Mouse (Mus musculus) kidney, embryonic 15.5 days (tissue): ENCODE measurements around the gene Zranb1. TPM values are rescaled to one million over a fixed set of nuclear protein-coding genes. Genes with fewer than 3 reads are reported as not detected.

Source experiments
- ATAC-seq: fragments of 200-750 bp; cut with Nextera tagmentation; replicated peaks from 2 replicates; pipeline ENCODE4 v1.8.0; 2017; ENCODE audit warnings: moderate TSS enrichment; ENCODE audit not compliant: low FRiP score
- H3K27ac ChIP-seq: fragments of 300-500 bp; sonication (generic); 2 replicates; pipeline ENCODE4 v1.5.1; 2015; ENCODE audit warnings: mild to moderate bottlenecking, inconsistent platforms
- H3K27me3 ChIP-seq: fragments of 300-500 bp; sonication (generic); 2 replicates; pipeline ENCODE4 v1.6.1; 2015; ENCODE audit warnings: inconsistent platforms
- H3K36me3 ChIP-seq: fragments of 300-500 bp; sonication (generic); 2 replicates; pipeline ENCODE4 v1.6.1; 2015; ENCODE audit warnings: inconsistent platforms
- H3K4me1 ChIP-seq: fragments of 300-500 bp; sonication (generic); 2 replicates; pipeline ENCODE4 v1.6.1; 2015; ENCODE audit warnings: inconsistent platforms
- H3K4me2 ChIP-seq: fragments of 300-500 bp; sonication (generic); 2 replicates; pipeline ENCODE4 v1.6.1; 2015; ENCODE audit warnings: moderate library complexity, mild to moderate bottlenecking, inconsistent platforms
- H3K4me3 ChIP-seq: fragments of 300-500 bp; sonication (generic); replicated peaks from 2 replicates; pipeline ENCODE4 v1.5.1; 2015; ENCODE audit warnings: mild to moderate bottlenecking, inconsistent platforms
- H3K9ac ChIP-seq: fragments of 300-500 bp; sonication (generic); 2 replicates; pipeline ENCODE4 v1.6.1; 2015; ENCODE audit warnings: mild to moderate bottlenecking, inconsistent platforms
- H3K9me3 ChIP-seq: fragments of 300-500 bp; sonication (generic); replicated peaks from 2 replicates; pipeline ENCODE4 v1.6.1; 2016; ENCODE audit warnings: inconsistent platforms
- WGBS: fragments of 180-500 bp; shearing (Covaris S2); methylation state at CpG from one replicate; pipeline ENCODE4 v1.1.7; 2015; ENCODE audit warnings: mixed read lengths; 5-methylcytosine and 5-hydroxymethylcytosine counted together
- polyA plus RNA-seq: library from polyadenylated mRNA; unstranded; fragments of >200 nt; fragmentation: Nextera tagmentation; extraction: Ambion mirVana; gene quantifications from 2 replicates; pipeline ENCODE4 v1.2.1, GENCODE M21; 2015

Gene Zranb1
- polyA plus RNA-seq, 1 experiment from 2014 or later: 12.7 TPM

DNA sequence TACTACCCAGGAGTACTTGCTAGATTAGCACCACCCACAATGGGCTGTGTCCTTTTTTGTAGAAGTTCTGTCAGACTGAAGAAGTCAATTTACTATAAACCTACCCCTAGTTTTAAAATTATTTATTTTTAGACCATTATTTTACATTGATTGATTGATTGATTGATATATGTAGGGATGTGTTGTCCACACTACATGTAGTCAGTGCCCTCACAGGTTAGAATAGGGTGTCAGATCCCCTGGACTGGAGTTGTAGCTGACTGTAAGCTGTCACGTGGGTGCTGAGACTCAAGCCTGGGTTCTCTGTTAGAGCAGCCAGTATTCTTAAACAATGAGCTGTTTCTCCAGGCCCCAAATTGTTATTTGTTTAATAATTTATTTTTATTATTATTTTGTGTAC, 37.6 kb upstream of the Zranb1 start:
- 87% methylated on average over 1 of the region's 1 CpGs for WGBS
- Histone ChIP-seq H3K4me3 (no peak overlapping the region), H3K36me3 (no peaks in the 10 kb centered on the region), H3K9ac (no peak overlapping the region), H3K9me3 (no peaks in the 10 kb centered on the region), H3K4me2 (no peak overlapping the region), H3K4me1 (no peaks in the 10 kb centered on the region), H3K27me3 (no peaks in the 10 kb centered on the region), H3K27ac (no peak overlapping the region)
- ATAC-seq: no peak

GRCm38 (mm10) chr7:132894841-132895555, 35.9 kb upstream of the Zranb1 start:
- ATAC-seq: no peak

DNA sequence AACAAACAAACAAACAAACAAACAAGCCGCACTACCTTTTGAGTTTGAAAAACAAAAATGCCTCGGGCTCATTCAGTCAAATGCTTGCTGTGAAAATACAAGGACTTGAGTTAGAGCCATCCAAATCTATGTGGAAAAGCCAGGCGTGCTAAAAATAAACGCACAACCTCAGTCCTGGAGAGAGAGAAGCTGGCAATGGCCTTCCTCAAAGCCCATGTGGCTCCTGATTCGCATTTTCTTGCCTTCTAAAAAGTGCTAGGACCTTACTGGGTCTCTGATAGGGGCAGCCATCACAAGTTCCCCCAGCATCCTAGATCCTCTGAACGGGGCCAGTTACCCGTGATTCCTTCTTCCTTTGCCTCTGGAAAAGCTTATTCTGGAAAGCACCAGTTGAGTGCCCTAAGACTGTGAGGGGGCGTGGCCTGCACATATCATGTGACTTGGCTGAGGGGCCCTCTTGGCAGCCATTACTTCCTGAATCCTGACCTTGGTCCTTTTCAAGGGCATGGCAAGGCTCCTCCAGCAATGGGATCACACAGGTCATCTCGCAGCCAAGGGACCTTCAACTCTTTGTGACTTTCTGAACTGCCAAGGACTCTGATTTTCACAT, 34.6 kb upstream of the Zranb1 start:
- Histone ChIP-seq H3K9ac (no peak overlapping the region), H3K4me2 (no peak overlapping the region), H3K36me3 (no peaks in the 10 kb centered on the region), H3K4me3 (no peak overlapping the region), H3K9me3 (no peaks in the 10 kb centered on the region), H3K27me3 (no peaks in the 10 kb centered on the region), H3K27ac (no peak overlapping the region), H3K4me1 (no peaks in the 10 kb centered on the region)
- WGBS: 90% methylated on average over 9 of the region's 9 CpGs
- ATAC-seq: no peak

More at GRCm38 (mm10) chr7:132894841-132895555, 35.9 kb upstream of the Zranb1 start:
- Histone ChIP-seq H3K4me2 (no peak overlapping the region), H3K36me3 (no peaks in the 10 kb centered on the region), H3K27me3 (no peaks in the 10 kb centered on the region), H3K9ac (no peak overlapping the region), H3K9me3 (no peaks in the 10 kb centered on the region), H3K27ac (no peak overlapping the region), H3K4me3 (no peak overlapping the region), H3K4me1 (no peaks in the 10 kb centered on the region)
- 68% methylated on average over 7 of the region's 7 CpGs for WGBS

DNA sequence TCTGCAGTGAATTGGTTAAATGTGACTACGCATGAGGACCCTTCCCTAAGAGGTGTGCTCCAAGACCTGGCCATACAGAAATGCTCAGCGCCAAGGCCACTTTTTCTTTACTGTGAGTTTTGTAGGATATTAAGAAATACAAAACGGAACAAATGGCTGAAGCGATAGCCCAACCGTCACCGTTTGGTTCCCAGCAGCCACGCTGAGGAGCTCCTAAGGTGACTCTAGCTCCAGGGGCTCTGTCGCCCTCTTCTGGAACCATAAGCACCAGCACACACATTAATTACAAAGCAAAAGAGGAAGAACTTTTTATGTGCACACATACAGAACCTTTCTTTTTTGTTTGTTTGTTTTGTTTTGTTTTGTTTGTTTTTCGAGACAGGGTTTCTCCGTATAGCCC, 33.7 kb upstream of the Zranb1 start:
- no peak overlapping the region for H3K4me2 ChIP-seq
- no peak overlapping the region for H3K9ac ChIP-seq
- 88% methylated on average over 10 of the region's 10 CpGs for WGBS
- H3K9me3 ChIP-seq: no peaks in the 10 kb centered on the region
- H3K27ac ChIP-seq: no peak overlapping the region
- no peak for ATAC-seq
- no peaks in the 10 kb centered on the region for H3K4me1 ChIP-seq
- H3K27me3 ChIP-seq: no peaks in the 10 kb centered on the region
- H3K4me3 ChIP-seq: no peak overlapping the region
- H3K36me3 ChIP-seq: no peaks in the 10 kb centered on the region

DNA sequence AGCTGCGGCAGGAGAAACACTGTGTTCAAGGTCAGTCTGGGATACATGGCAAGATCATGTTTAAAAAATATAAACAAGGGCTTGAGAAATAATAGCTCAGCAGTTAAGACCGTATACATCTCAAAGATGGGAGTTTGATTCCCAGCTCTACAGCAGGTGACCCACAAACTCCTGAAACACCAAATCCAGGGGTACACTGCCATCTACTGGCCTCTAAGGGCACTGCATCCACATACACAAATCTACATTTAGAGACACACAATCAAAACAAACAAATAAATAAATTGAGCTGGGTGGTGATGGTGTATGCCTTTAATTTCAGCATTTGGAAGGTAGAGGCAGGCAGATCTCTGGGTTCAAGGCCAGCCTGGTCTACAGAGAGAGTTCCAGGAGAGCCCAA, 32.7 kb upstream of the Zranb1 start:
- H3K4me3 ChIP-seq: no peak overlapping the region
- 91% methylated on average over 2 of the region's 2 CpGs for WGBS
- no peak overlapping the region for H3K27ac ChIP-seq
- no peaks in the 10 kb centered on the region for H3K4me1 ChIP-seq
- no peaks in the 10 kb centered on the region for H3K9me3 ChIP-seq
- H3K9ac ChIP-seq: no peak overlapping the region
- H3K4me2 ChIP-seq: no peak overlapping the region
- no peaks in the 10 kb centered on the region for H3K27me3 ChIP-seq
- no peaks in the 10 kb centered on the region for H3K36me3 ChIP-seq
- no peak for ATAC-seq

- Histone ChIP-seq H3K9me3 (no peaks in the 10 kb centered on the region), H3K27ac (no peak overlapping the region), H3K27me3 (no peaks in the 10 kb centered on the region), H3K4me2 (no peak overlapping the region), H3K9ac (no peak overlapping the region), H3K36me3 (no peaks in the 10 kb centered on the region), H3K4me1 (no peaks in the 10 kb centered on the region), H3K4me3 (no peak overlapping the region)
- ATAC-seq: no peak
- 53% methylated on average over 2 of the region's 2 CpGs for WGBS
Measured at GRCm38 (mm10) chr7:132900826-132901531, 30.0 kb upstream of the Zranb1 start.

DNA sequence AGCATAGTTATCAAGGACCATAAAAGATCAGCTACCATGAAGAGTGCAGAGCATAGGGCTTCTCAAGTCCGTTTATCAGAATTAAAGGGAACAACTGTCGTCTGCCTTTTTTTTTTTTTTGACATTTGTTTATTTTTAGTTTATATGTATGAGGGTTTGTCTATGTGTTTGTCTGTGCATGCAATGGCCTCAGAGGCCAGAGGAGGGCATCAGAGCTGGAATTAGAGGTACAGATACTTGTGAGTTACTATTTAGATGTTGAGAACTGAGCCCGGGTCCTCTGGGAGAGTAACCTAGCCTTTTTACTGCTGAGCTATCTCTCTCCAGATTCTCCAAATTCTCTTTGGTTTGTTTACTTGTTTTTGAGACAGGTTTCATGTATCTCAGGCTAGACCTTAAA, 27.1 kb upstream of the Zranb1 start:
- Histone ChIP-seq H3K36me3 (no peaks in the 10 kb centered on the region), H3K4me2 (no peak overlapping the region), H3K4me1 (no peaks in the 10 kb centered on the region), H3K9ac (no peak overlapping the region), H3K4me3 (no peak overlapping the region), H3K27ac (no peak overlapping the region), H3K9me3 (0 out of 2 replicates have a peak, but pooled peaks cover 9% of the 10 kb centered on the region), H3K27me3 (no peaks in the 10 kb centered on the region)
- no peak for ATAC-seq
- 86% methylated on average over 3 of the region's 3 CpGs for WGBS

- Histone ChIP-seq H3K9ac (no peak overlapping the region), H3K27me3 (no peaks in the 10 kb centered on the region), H3K4me1 (no peaks in the 10 kb centered on the region), H3K4me2 (no peak overlapping the region), H3K4me3 (no peak overlapping the region), H3K27ac (no peak overlapping the region), H3K9me3 (no peaks in the 10 kb centered on the region), H3K36me3 (no peaks in the 10 kb centered on the region)
- ATAC-seq: no peak
- WGBS: 60% methylated on average over 3 of the region's 3 CpGs
Measured at GRCm38 (mm10) chr7:132921971-132922370, 9.0 kb upstream of the Zranb1 start.

DNA sequence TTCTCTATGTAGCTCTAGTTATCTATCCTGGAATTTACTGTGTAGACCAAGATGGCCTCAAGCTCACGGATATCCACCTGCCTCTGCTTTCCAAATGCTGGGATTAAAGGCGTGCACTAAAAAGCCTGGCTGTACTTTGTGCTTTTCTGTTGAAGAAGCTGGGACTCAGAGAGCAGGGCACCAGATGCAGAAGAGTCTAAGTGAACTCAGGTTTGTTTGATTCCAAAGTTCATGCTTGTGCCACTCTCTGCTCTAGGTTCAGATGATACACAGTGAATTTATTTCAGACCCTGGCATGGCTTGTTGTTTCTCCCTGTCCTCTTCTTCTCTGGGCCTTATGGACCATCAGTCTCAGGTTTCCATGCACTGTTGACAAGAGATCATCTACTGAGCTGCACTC, 5.7 kb upstream of the Zranb1 start:
- no peaks in the 10 kb centered on the region for H3K36me3 ChIP-seq
- no peaks in the 10 kb centered on the region for H3K9me3 ChIP-seq
- no peak overlapping the region for H3K4me3 ChIP-seq
- WGBS: 75% methylated on average over 2 of the region's 2 CpGs
- no peak overlapping the region for H3K4me2 ChIP-seq
- no peak overlapping the region for H3K9ac ChIP-seq
- no peak overlapping the region for H3K27ac ChIP-seq
- ATAC-seq: no peak
- H3K4me1 ChIP-seq: peaks cover 5% of the 10 kb centered on the region
- H3K27me3 ChIP-seq: no peaks in the 10 kb centered on the region

DNA sequence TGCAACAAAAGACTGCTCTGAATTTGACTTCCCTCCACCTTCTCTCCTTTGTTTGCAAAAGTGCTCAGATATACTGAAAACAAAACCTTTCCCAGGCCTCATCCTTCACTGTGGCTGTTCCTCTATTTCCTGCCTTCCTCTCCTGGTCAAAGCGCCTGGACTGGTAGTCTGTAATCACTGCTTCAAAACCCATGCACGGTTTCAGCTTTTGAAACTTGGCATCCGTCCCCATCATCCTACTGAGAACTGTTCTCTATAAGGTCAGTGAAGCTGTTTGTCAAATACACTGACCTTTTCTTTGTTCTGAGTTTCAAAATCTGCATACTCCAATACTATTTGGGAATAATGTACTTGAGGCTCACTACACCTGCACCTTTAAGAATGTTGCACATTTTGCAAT, 3.7 kb upstream of the Zranb1 start:
- no peaks in the 10 kb centered on the region for H3K27me3 ChIP-seq
- H3K4me1 ChIP-seq: peaks cover 9% of the 10 kb centered on the region
- H3K9me3 ChIP-seq: no peaks in the 10 kb centered on the region
- no peak for ATAC-seq
- H3K36me3 ChIP-seq: no peaks in the 10 kb centered on the region
- H3K9ac ChIP-seq: no peak overlapping the region
- H3K4me2 ChIP-seq: no peak overlapping the region
- no peak overlapping the region for H3K4me3 ChIP-seq
- no peak overlapping the region for H3K27ac ChIP-seq
- 56% methylated on average over 3 of the region's 3 CpGs for WGBS

DNA sequence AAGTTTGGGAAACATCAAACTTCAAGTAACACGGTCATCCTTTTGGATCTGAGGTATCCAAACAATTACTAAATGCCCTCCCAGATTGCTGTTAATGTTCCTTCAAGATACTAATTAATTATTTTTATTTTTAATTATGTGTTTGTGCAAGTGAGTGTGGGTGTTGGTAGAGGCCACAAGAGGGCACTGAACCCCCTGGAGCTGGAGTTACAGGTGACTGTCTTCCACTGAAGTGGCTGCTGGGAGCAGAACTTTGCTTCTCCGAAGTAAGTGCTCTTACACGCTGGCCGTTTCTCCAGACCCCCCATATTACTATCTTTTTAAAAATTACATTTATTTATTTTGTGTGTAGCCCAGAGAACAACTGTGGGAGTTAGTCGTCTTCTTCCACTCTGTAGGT, 887 bp upstream of the Zranb1 start:
- Histone ChIP-seq H3K4me2 (peak overlapping the region; percentile 66), H3K9ac (peak overlapping the region; percentile 96), H3K4me1 (peaks cover 19% of the 10 kb centered on the region), H3K4me3 (peak overlapping the region; percentile 98), H3K27ac (no peak overlapping the region), H3K27me3 (no peaks in the 10 kb centered on the region), H3K9me3 (no peaks in the 10 kb centered on the region), H3K36me3 (no peaks in the 10 kb centered on the region)
- ATAC-seq: no peak
- WGBS: 86% methylated on average over 5 of the region's 5 CpGs

DNA sequence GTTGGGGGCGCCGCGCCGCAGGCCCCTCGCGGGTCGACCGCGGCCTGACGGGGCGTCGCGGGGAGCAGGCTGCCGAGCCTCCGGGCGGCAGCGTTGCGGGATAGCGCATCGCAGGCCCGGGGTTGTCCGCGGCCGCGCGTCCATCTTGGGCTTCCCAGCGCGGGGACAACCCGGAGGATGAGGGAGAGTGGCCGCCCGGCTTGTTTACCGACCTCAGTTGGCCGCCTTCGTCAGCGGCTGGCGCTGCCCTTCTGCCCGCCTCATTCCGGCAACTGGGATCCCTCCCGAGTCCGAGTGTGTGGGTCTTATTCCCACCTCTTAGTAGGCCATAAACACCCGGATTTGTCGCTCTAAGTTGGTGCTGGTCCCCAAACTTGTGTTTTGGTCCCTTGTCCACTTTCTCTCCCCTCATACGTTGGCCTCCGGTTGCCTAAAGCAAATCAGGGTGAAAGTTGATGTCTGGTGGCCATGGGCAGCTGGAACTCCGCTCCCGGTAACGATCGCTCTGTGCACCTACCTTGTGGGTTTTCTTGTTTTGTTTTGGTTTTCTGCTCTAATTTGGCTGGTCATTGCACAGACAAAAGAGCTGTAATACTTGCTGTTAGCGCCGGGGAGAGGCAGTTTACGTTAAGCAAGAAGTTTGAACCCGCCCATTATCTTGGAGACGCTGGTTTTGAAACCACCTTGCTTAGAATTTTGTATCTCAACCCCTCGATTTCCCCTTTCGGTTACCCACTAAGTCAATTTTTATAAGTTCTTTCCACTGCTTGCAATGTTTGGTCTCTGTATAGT, 814 bp downstream of the Zranb1 start:
- H3K27me3 ChIP-seq: no peaks in the 10 kb centered on the region
- H3K9me3 ChIP-seq: no peaks in the 10 kb centered on the region
- peak overlapping the region; percentile 99 for H3K27ac ChIP-seq
- peaks cover 19% of the 10 kb centered on the region for H3K4me1 ChIP-seq
- peak overlapping the region; percentile 98 for H3K4me3 ChIP-seq
- no peak; the same call in 1 of the 2 replicates for ATAC-seq
- under 1% methylated on average over 53 of the region's 55 CpGs for whole genome bisulfite sequencing
- no peaks in the 10 kb centered on the region for H3K36me3 ChIP-seq
- H3K4me2 ChIP-seq: peak overlapping the region; percentile 66
- peak overlapping the region; percentile 96 for H3K9ac ChIP-seq
